Mouse (Mus musculus) hindbrain, embryonic 11.5 days (tissue): ENCODE measurements around the gene Slc35e4. TPM values are rescaled to one million over a fixed set of nuclear protein-coding genes. Genes with fewer than 3 reads are reported as not detected.
A peak's percentile ranks its signal among the peaks of the same experiment; 100 is the strongest.
"Not testable (repeated sequence)": the region's sequence is repeated elsewhere in the genome, so short reads cannot be mapped to it uniquely, and the experiment has no call there.

Experiments used
- ATAC-seq: fragments of 200-750 bp; cut with Nextera tagmentation; 2 replicates; pipeline ENCODE4 v1.8.0; 2017; ENCODE audit warnings: mild to moderate bottlenecking, moderate TSS enrichment, moderate library complexity; ENCODE audit not compliant: low FRiP score
- DNase-seq: peaks from one replicate; pipeline ENCODE4 v3.0.0-alpha.2; 2015; ENCODE audit warnings: low spot score
- H3K27ac ChIP-seq: fragments of 300-500 bp; sonication (generic); 2 replicates; pipeline ENCODE4 v1.5.1; 2014; ENCODE audit warnings: mild to moderate bottlenecking, low read depth, low read length
- H3K27me3 ChIP-seq: fragments of 300-500 bp; sonication (generic); 2 replicates; pipeline ENCODE4 v1.6.1; 2014; ENCODE audit warnings: mild to moderate bottlenecking, low read length, moderate library complexity, mixed read lengths; ENCODE audit not compliant: control insufficient read depth, insufficient read depth
- H3K36me3 ChIP-seq: fragments of 300-500 bp; sonication (generic); 2 replicates; pipeline ENCODE4 v1.6.1; 2014; ENCODE audit warnings: mild to moderate bottlenecking, low read length, moderate library complexity, mixed read lengths; ENCODE audit not compliant: control insufficient read depth, insufficient read depth
- H3K4me1 ChIP-seq: fragments of 300-500 bp; sonication (generic); replicated peaks from 2 replicates; pipeline ENCODE4 v1.6.1; 2014; ENCODE audit warnings: low read length, mixed read lengths; ENCODE audit not compliant: control insufficient read depth, insufficient read depth
- H3K4me2 ChIP-seq: fragments of 300-500 bp; sonication (generic); replicated peaks from 2 replicates; pipeline ENCODE4 v1.6.1; 2014; ENCODE audit warnings: mild to moderate bottlenecking, low read depth, low read length
- H3K4me3 ChIP-seq: fragments of 300-500 bp; sonication (generic); 2 replicates; pipeline ENCODE4 v1.5.1; 2014; ENCODE audit warnings: low read depth, low read length
- H3K9ac ChIP-seq: fragments of 300-500 bp; sonication (generic); 2 replicates; pipeline ENCODE4 v1.6.1; 2014; ENCODE audit warnings: low read depth, low read length
- H3K9me3 ChIP-seq: fragments of 300-500 bp; sonication (generic); 2 replicates; pipeline ENCODE4 v1.6.1; 2016; ENCODE audit warnings: low read length; ENCODE audit not compliant: control insufficient read depth
- WGBS: fragments of 180-500 bp; shearing (Covaris S2); extraction: QIAGEN DNeasy Blood & Tissue Kit; methylation state at CpG from one replicate; pipeline ENCODE4 v1.1.7; 2014; 5-methylcytosine and 5-hydroxymethylcytosine counted together
- polyA plus RNA-seq: library from polyadenylated mRNA; unstranded; fragments of >200 nt; fragmentation: Nextera tagmentation; extraction: Ambion mirVana; gene quantifications from 2 replicates; pipeline ENCODE4 v1.2.1, GENCODE M21; 2014

The Slc35e4 gene
- polyA plus RNA-seq: 4.0 and 4.4 TPM in 2 replicates

GRCm38 (mm10) chr11:3914109-3914840 is at the start of gene Slc35e4:
Gene Slc35e4, minus strand, starts transcription at chr11:3914664.
- H3K4me1 ChIP-seq: peaks cover 12% of the 10 kb centered on the region
- peak; percentile 75 for ATAC-seq
- DNase-seq: peak; percentile 92
- H3K27ac ChIP-seq: peak within 1 kb of the TSS; percentile 58
- H3K27me3 ChIP-seq: no peaks in the 10 kb centered on the region; the same call in 1 of the 2 replicates
- H3K36me3 ChIP-seq: no peaks in the 10 kb centered on the region
- H3K4me3 ChIP-seq: peak within 1 kb of the TSS; percentile 53
- WGBS: under 1% methylated on average over 28 of the region's 28 CpGs
- H3K9ac ChIP-seq: peak within 1 kb of the TSS; percentile 64
- peak within 1 kb of the TSS; percentile 91 for H3K4me2 ChIP-seq
- H3K9me3 ChIP-seq: no peaks in the 10 kb centered on the region

GRCm38 (mm10) chr11:3963610-3964415 is 49.3 kb upstream of the Slc35e4 start, which contains the start of gene Pes1:
Gene Pes1, plus strand, starts transcription at chr11:3963975.
- no peaks in the 10 kb centered on the region for H3K9me3 ChIP-seq
- peak within 1 kb of the TSS; percentile 79 for H3K4me3 ChIP-seq
- 0 out of 2 replicates have a peak within 1 kb of the TSS, but pooled peaks have one; percentile 27 for H3K27ac ChIP-seq
- peak within 1 kb of the TSS; percentile 71 for H3K9ac ChIP-seq
- no peaks in the 10 kb centered on the region; the same call in 1 of the 2 replicates for H3K4me1 ChIP-seq
- WGBS: under 1% methylated on average over 31 of the region's 31 CpGs
- H3K4me2 ChIP-seq: peak within 1 kb of the TSS; percentile 64
- no peaks in the 10 kb centered on the region for H3K27me3 ChIP-seq
- 0 out of 2 replicates have a peak, but pooled peaks cover 3% of the 10 kb centered on the region for H3K36me3 ChIP-seq
- ATAC-seq: peak; percentile 95
- peak; percentile 86 for DNase-seq

GRCm38 (mm10) chr11:3963155-3963554 is 48.7 kb upstream of the Slc35e4 start:
- no peak for DNase-seq
- peak; percentile 20 for ATAC-seq
- H3K36me3 ChIP-seq: 0 out of 2 replicates have a peak, but pooled peaks cover under 1% of the 10 kb centered on the region
- peak overlapping the region; percentile 79; the same call in 1 of the 2 replicates for H3K4me3 ChIP-seq
- H3K9me3 ChIP-seq: no peaks in the 10 kb centered on the region
- peak overlapping the region; percentile 64 for H3K4me2 ChIP-seq
- H3K27ac ChIP-seq: 0 out of 2 replicates have a peak overlapping the region, but pooled peaks have one; percentile 27
- H3K9ac ChIP-seq: peak overlapping the region; percentile 71; the same call in 1 of the 2 replicates
- no peaks in the 10 kb centered on the region for H3K27me3 ChIP-seq
- H3K4me1 ChIP-seq: no peaks in the 10 kb centered on the region; the same call in 1 of the 2 replicates
- WGBS: 72% methylated on average over 10 of the region's 10 CpGs

GRCm38 (mm10) chr11:3961761-3962160 is 47.3 kb upstream of the Slc35e4 start:
- Histone ChIP-seq H3K9me3 (no peaks in the 10 kb centered on the region), H3K36me3 (no peaks in the 10 kb centered on the region), H3K27ac (no peak overlapping the region), H3K27me3 (no peaks in the 10 kb centered on the region), H3K9ac (no peak overlapping the region), H3K4me2 (no peak overlapping the region), H3K4me3 (no peak overlapping the region), H3K4me1 (no peaks in the 10 kb centered on the region; the same call in 1 of the 2 replicates)
- ATAC-seq (no peak), DNase-seq (no peak)
- WGBS: 72% methylated on average over 3 of the region's 3 CpGs

GRCm38 (mm10) chr11:3960901-3961300 is 46.4 kb upstream of the Slc35e4 start:
- ATAC-seq (no peak), DNase-seq (no peak)
- Histone ChIP-seq H3K4me3 (no peak overlapping the region), H3K36me3 (no peaks in the 10 kb centered on the region), H3K4me2 (no peak overlapping the region), H3K27ac (no peak overlapping the region), H3K27me3 (no peaks in the 10 kb centered on the region), H3K9ac (no peak overlapping the region), H3K4me1 (no peaks in the 10 kb centered on the region; the same call in 1 of the 2 replicates), H3K9me3 (no peaks in the 10 kb centered on the region)
- WGBS: 48% methylated on average over 1 of the region's 2 CpGs

GRCm38 (mm10) chr11:3955371-3955770 is 40.9 kb upstream of the Slc35e4 start:
- H3K9me3 ChIP-seq, ATAC-seq, DNase-seq, H3K4me2 ChIP-seq, H3K36me3 ChIP-seq, H3K27ac ChIP-seq, H3K27me3 ChIP-seq, H3K4me1 ChIP-seq, H3K9ac ChIP-seq, H3K4me3 ChIP-seq: not testable (repeated sequence)
- WGBS: 78% methylated on average over 4 of the region's 4 CpGs

- not testable (repeated sequence) for H3K4me1 ChIP-seq, H3K27me3 ChIP-seq, H3K9ac ChIP-seq, ATAC-seq, H3K36me3 ChIP-seq, H3K4me2 ChIP-seq, DNase-seq, H3K27ac ChIP-seq, H3K4me3 ChIP-seq, H3K9me3 ChIP-seq
- 77% methylated on average over 5 of the region's 5 CpGs for WGBS
Measured at GRCm38 (mm10) chr11:3954876-3955275, 40.4 kb upstream of the Slc35e4 start.

GRCm38 (mm10) chr11:3946386-3946785 is 31.9 kb upstream of the Slc35e4 start:
- Histone ChIP-seq H3K4me2 (no peak overlapping the region), H3K4me1 (no peaks in the 10 kb centered on the region), H3K9ac (no peak overlapping the region), H3K36me3 (no peaks in the 10 kb centered on the region), H3K4me3 (no peak overlapping the region), H3K27me3 (no peaks in the 10 kb centered on the region), H3K27ac (no peak overlapping the region), H3K9me3 (no peaks in the 10 kb centered on the region)
- DNase-seq: no peak
- ATAC-seq: no peak
- 5% methylated on average over 1 of the region's 1 CpGs for WGBS
